Mouse (Mus musculus) left cerebral cortex, adult 2 months (tissue): ENCODE measurements at regions not wholly inside any gene's neighbourhood (a gene's known extent, or its start where the extent isn't known, plus 50 kb on each side); places are given as distances from the start of the nearest gene placed in this dataset.

Experiments
- DNase-seq, 2 experiments: peaks; one replicate each; pipeline ENCODE4 v3.0.0; 2021 to 2022; ENCODE audit warnings: low spot score in 2 of 2, mixed read lengths in 1 of 2; ENCODE audit errors: extremely low spot score in 1 of 2
- H3K27ac ChIP-seq: fragments of 200-600 bp; 2 replicates; pipeline ENCODE4 v1.8.1; 2022
- H3K4me3 ChIP-seq: fragments of 200-600 bp; 2 replicates; pipeline ENCODE4 v1.8.1; 2022
- CTCF ChIP-seq: fragments of 200-600 bp; IDR thresholded peaks from 2 replicates; pipeline ENCODE4 v1.8.1; 2022; ENCODE audit warnings: antibody characterized with exemption, mild to moderate bottlenecking, moderate library complexity
- intact Hi-C: fragments of 180-260 bp; cut with DNase I; formaldehyde crosslinking; loops from one replicate; pipeline ENCODE4 v1.15.1; 2025

DNA sequence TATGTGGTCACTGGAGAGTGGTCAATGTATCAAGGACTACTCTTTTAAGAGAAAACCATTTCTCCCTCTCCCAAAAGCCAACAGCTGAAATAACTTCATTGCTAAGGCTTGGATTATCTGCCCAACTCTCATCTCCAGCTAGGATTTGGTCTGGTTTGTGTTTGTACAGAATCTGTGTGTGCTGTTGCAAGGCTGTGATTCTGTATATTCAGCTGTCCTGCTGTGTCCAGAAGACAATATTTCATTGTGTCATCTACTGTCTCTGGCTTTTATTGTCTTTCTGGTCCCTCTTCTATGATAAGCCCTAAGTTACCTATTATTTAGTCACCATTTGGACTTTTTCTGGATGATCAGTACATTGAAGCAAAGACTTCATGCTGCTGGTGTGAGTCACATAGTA, 110.9 kb downstream of the Cenpc1 start:
- TF ChIP-seq CTCF = no peak
- Histone ChIP-seq H3K4me3 (no peak overlapping the region), H3K27ac (no peak overlapping the region)
- DNase-seq = no peak
- intact Hi-C loops = no loop called here

DNA sequence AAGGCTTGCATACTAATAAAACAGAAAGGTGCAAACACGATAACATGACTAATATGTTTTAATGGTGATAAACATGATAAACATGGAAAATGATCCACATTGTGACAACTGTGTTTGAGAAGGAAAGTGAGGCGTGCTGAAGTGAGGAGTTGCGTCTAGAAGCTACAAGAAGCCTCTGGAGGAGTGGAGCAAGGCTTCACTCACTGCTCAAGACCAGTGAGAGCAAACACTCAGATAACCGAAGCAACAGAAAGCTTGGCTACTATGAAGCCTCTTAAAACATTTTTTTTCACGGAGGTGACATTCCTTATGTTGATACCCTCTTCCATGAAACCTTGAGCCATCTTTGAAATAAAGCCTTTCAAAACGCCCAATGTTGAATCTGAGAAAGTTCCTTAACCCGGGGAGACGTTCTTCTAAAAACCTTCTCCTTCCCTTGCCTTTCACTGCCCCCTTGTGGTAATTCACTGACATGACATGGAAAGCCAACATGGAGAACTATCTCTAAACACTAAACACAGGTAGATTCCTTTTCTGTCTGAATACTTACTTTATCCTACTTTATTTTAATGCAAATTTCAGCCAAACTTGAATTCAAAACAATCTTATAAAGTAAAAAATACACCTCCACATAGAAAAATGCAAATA, 128.6 kb downstream of the Cenpc1 start:
- Histone ChIP-seq H3K27ac (no peak overlapping the region), H3K4me3 (no peak overlapping the region)
- DNase-seq = peak; percentile 46 to 69
- intact Hi-C loops = loop anchor here (2.0 kb wide), 1 partner anchor 350 kb away; no protein-coding TSS in a partner anchor
- TF ChIP-seq CTCF = peak; percentile 89

DNA sequence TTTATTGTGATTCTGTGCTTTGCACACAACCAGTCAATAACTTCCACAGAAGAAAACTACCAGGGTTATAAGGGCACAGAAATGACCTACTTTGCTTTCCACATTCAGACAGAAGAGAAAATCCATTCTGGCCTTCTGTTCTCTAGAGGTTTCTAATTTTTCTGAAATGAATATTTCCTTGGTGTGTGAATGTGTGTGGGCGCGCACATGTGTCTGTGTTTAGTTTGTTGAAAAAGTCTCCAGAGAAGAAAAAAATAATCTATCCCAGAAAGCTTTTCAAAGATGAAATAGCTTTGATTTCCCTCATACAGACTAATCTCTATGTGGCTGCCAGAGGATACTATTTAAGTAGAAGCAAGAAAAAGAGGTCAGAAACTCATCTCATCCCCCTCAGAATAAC, 147.1 kb downstream of the Cenpc1 start:
- no peak for TF ChIP-seq CTCF
- Histone ChIP-seq H3K27ac (peak overlapping the region; percentile 19; the same call in 1 of the 2 replicates), H3K4me3 (no peak overlapping the region)
- DNase-seq = peak; percentile 16 to 19
- intact Hi-C loops = no loop called here

DNA sequence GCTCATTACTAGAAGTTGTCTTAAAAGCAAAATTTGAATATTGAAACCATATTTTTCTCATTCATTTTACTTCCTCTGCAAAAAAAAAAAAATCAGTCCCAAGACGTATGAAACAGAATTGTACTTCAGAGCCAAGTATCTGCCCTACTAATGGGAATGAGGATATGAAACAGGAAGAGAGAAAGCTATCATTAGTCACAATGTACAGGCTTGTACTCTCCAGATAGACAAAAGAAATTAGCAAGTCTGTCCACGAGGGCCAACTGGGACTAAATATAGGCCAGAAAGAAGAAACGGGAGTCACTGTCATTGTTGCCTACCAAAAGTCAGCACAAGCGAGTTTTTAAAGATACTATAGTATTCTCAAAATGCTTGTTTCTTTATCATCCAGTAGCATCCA, 150.4 kb downstream of the Cenpc1 start:
- no peak overlapping the region for H3K4me3 ChIP-seq
- intact Hi-C loops = no loop called here
- DNase-seq = no peak
- no peak overlapping the region for H3K27ac ChIP-seq
- no peak for TF ChIP-seq CTCF

DNA sequence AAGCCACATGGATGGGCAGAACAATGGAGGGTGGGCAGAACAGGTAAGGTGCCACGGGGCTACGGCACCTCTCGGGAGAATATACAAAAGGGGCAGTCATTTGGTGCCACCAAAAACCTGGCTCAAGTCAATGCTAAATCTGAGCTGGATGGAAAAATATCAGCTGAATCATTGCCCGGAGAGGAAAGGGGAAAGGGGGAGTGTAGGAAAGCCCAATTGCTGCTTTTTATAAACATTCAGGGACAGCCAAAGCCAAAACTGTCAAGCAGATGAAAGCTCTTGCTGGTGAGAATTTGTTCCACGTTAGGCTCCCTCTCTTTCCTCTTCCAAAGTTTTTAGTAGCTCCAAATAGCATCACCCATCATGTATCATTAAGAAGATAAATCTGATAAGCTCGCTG, 168.9 kb downstream of the Cenpc1 start:
- no peak for DNase-seq
- TF ChIP-seq CTCF = no peak
- Histone ChIP-seq H3K4me3 (no peak overlapping the region), H3K27ac (no peak overlapping the region)
- intact Hi-C loops = no loop called here

DNA sequence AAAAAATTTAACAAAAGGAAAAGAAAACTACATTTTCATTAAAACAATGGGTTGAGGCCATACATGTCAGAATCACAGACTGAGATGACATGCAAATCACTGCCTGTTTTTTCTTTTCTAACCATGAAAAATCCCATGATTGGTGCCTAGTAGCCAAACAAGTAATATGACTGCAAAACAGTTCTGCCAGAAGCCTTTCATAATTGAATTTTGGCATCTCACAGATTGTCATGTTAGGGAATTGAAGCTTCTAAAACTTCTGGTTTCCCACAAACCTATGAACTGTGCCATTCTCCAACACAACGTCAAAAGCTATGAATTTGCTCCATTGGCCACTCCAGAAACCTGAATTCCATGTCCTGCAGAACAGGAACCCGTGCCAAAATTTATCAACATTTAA, 169.6 kb downstream of the Cenpc1 start:
- Histone ChIP-seq H3K4me3 (no peak overlapping the region), H3K27ac (no peak overlapping the region)
- no peak for TF ChIP-seq CTCF
- no peak for DNase-seq
- intact Hi-C loops = no loop called here

DNA sequence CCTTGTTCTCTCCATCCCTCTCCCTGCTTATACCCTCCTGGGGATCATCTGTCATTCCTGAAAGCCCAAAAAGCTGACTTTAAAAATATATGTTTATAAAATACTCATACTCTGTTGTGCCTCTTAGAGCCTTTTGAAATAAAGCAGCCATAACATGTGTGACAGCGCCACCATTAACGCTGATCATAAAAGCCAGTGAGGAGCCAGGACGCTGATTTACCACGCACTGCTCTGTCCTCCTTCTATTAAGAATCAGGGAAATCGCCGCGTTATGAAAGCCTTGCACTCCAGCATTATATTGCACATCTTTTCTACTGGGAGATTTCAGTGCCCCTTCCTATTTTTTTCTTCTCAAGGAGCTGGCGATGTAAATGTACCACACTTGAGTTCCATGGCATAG, 195.1 kb downstream of the Cenpc1 start:
- Histone ChIP-seq H3K27ac (no peak overlapping the region), H3K4me3 (no peak overlapping the region)
- intact Hi-C loops = no loop called here
- no peak for TF ChIP-seq CTCF
- no peak for DNase-seq

DNA sequence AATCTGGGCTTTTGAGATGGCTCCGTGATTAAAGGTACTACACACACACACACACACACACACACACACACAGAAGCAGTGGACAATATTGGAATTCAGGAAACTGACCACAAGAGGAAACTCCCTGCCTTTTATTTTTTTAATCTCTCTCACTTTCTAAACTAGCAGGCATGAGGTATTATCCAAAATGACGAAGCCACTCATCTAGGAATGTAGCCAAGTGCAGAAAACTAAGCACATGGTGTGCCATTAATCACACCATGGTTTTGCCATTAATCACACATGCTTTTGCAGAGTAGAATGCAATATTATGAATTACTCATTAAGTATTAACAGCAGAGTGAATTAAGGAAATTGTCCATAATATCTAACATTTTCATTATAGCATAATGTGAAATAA, 232.8 kb downstream of the Cenpc1 start:
- Histone ChIP-seq H3K4me3 (no peak overlapping the region), H3K27ac (no peak overlapping the region)
- no peak for DNase-seq
- intact Hi-C loops = no loop called here
- TF ChIP-seq CTCF = no peak

DNA sequence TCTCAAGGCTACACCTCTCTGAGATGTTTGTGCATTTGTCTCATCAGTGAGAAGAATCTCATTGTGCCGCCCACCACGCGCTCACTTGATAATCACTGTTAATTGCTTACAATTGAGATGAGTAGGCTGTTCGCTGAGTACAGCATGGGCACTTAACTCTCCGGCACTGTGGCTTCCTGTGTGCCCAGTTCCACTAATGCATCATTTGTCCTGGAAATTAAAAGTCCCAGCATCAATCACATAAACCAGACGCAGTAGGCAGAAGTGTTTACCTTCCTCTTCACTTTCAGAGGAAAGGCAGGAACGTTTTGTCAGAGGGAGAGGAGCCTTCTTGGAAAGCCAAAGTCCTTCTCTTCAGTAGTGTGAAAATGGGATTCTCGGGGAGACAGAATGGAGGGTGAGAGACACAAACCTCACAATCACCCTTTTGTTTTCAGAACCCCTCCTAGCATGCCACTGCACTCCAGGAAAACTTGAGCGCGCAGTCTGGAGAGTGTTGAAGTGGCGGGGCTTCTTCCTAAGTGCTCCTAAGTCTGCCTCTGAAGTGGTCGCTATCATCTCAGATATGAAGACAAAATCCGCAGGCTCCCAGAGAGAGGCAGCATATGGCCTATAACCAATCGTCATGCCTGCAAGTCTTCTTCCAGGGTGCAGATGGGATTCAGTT, 269.7 kb downstream of the Cenpc1 start:
- no peak for TF ChIP-seq CTCF
- DNase-seq = peak; percentile 11 to 13
- intact Hi-C loops = no loop called here
- H3K4me3 ChIP-seq = no peak overlapping the region
- H3K27ac ChIP-seq = no peak overlapping the region

DNA sequence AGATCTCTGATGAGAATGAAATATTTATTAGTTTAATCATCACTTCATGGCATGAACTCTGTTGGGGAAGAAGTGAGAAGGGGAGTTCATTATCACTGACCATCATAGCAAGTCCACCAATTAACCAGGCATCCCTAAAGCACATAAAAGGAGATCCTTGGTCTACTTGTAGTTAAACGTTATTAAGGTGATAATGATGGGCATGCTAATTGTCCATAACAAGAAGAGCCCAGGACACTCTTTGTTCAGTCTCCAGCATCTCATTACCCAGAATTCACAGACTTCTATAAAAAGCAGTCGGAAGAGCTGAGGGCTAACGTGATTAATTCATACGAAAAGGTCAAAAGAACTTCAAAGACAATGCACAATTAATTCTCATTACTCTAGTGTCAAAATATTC, 272.2 kb downstream of the Cenpc1 start:
- no peak overlapping the region for H3K27ac ChIP-seq
- H3K4me3 ChIP-seq = no peak overlapping the region
- no peak for TF ChIP-seq CTCF
- no peak for DNase-seq
- intact Hi-C loops = no loop called here

DNA sequence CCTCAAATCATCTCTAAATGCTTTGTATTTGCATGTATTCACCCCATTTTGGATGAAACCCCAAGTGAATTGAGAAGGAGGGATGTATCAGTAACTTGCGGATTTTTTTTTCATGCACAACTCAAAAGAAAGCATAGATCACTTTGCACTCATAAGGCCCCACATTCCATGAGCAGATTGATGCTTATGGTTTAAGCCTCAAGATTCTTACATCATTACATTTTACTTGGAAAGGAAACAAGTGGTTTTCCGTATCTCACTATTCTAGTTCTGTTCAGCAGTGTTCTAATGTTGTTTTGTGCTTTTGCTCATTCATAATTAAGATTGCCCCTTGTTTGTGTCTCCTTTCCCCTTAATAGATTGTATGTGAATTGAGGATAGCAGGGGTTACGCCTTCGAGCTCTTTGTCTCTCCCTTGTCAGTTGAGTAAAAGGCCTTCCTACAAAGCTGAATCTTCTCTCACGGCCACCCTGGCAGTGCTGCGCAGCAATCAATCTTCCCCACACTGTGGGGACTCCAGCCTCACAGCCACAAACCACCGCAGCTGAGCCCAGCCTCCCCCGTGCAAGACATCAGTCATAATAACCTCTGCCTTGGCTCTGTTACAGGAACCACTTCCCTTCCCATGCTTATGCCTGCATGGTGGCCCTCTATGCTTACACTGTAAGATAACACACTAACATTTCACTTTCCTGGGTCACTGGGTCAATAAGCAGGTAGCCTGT, 284.5 kb downstream of the Cenpc1 start:
- DNase-seq = no peak
- Histone ChIP-seq H3K27ac (no peak overlapping the region), H3K4me3 (no peak overlapping the region)
- intact Hi-C loops = no loop called here
- no peak for TF ChIP-seq CTCF

DNA sequence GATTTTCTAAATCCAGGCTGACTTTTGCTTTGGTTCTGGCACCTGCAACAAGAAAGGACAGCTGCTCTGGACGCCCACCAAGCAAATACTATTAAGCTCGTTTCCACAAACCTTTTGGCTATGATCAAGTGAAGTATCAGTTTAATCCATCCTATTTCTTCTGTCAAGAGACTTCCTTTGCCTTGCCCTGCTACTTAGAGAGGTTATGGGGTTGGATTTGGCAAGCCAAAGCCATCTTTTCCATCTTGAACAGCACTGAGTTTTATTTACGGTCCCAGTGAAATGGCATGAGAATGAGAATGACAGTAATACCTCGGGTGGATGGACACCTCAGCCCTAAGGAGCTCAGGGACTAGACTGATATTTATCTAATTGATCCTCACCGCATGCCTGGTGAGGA, 285.4 kb downstream of the Cenpc1 start:
- H3K27ac ChIP-seq = no peak overlapping the region
- H3K4me3 ChIP-seq = no peak overlapping the region
- TF ChIP-seq CTCF = no peak
- DNase-seq = no peak
- intact Hi-C loops = no loop called here

DNA sequence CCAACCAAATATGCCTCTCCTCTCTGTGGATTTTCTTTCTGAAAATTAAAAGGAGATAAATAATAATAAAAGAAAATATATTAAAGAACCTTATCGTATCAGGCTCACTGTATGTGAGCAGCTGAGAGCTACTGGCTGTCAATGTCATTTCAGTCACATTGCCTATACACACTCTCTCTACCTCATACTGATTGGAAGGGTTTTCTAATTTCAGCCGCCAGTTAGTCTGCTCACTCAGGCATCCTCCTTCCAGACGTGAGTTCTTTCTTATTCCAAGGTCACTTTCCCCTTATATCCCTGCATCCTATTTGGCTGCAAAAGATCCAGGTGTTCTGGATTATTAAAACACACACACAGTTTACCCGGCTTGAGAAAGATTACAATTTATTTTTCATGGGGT, 286.2 kb downstream of the Cenpc1 start:
- DNase-seq = no peak
- no peak for TF ChIP-seq CTCF
- H3K27ac ChIP-seq = no peak overlapping the region
- H3K4me3 ChIP-seq = no peak overlapping the region
- intact Hi-C loops = no loop called here
